Mouse (Mus musculus) WW6 (cell line): ENCODE data around the gene Otx1.

Experiments
- DNase-seq: peaks from one replicate; pipeline ENCODE4 v3.0.0-alpha.2; 2013; ENCODE audit warnings: low read depth, low spot score

Gene Otx1

GRCm38 (mm10) chr11:21999396-22000315, 3.0 kb downstream of the Otx1 start:
- DNase-seq: no peak

DNA sequence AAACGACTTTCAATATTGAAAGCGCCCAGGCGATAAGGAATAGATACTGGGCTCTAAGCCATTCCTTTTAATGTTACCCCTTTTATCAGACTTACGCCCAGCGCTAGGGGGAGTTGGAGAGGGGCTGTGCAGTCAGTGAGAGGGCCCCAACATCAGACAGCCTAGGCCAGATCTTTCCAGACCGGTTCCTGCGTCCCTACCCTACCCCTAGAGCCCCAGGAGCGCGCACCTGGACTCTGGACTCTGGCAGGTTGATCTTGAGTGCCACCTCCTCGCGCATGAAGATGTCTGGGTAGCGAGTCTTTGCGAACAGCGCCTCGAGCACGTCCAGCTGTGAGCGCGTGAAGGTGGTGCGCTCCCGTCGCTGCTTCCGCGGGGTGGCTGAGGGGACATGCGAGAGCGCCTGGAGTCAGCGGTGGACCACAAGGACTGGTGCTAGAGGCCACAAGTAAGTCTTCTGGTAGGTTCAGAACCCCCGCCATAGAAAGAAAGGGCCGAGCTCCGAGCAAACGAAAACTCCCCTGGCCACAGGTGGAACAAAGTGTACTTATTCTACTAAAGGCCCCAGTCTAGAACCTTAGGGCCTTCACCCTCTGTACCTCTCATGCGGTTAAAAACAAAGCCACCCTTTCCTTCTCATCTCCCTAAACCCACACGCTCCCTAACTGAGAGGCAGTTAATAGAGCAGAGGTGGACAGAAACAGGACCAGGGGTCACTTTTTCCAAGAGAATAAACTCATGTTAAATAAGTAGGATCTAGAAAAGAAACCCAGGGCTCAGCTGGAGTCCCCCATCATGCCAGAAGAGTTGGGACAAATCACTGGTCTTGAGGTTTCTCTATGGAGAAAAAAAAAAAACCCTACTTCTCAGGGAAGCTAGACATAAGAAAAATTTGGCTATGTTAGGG, 4.3 kb downstream of the Otx1 start:
- DNase-seq: no peak

DNA sequence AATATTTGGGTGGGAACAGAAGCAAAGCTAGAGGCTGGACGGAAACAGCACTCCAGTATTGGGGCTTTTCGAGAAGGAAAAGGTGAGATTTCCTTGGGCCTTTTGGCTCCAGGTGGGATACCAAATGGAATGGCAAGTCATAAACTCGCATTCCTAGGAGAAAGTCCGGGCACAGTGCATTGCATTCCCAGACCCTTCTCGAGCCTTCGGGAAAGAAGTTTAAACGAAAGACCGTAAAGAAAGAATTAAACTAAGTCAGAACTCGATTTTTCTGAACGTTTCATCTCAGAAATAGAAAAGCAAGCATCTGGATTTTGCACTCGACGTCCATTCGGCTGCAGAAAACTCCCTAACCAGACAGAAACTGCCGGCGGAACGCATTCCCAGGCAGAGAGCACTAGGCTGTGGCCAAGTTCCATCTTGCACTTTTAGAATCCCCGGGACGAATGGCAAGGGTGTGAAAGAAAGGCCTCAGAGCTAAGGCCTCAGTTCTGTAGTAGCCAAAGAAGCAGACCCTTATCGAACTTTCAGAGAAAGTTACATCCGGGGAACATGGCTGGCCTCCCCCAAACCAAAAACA, 5.0 kb downstream of the Otx1 start:
- no peak for DNase-seq

DNA sequence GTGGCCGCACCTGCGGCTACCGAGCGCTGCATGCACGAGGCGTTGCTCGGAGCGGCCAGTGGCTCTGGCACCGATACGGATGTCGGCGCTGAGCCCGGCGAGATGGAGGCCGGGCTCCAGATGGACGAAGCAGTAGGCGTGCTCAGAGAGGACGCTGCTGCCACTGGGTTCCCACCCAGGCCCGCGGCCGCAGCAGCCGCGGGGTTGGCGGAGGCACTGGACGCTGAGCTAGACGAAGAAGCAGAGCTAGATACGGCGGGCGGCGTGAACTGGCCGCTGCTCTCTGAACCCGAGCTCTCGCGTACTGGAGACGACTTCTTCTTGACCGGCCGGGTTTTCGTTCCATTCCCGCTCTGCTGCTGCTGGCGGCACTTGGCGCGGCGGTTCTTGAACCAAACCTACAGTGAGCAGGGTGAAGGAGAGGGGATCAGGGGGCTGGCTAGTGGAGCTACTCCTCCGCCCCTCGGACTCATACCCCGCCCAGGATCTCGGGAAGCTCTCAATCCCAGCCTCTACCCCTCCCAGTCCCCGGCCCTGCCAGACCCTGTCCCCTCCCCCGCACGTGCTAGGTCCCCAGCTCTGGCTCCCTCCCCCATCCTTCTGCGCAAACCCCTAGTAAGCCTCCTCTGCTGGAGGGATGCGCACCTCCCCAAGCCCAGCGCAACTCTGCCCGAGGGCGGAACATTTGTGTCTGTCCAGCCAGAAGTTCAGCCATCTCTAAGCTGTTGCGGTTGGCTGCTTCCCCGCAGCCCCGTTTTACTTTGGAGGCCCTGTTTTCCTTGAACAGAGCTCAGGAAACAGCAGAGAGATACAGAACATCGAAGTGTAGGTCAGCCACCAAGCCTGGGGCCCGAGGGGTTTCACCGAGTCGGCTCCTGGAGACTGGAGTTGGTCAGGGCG, 5.8 kb downstream of the Otx1 start:
- DNase-seq: no peak

DNA sequence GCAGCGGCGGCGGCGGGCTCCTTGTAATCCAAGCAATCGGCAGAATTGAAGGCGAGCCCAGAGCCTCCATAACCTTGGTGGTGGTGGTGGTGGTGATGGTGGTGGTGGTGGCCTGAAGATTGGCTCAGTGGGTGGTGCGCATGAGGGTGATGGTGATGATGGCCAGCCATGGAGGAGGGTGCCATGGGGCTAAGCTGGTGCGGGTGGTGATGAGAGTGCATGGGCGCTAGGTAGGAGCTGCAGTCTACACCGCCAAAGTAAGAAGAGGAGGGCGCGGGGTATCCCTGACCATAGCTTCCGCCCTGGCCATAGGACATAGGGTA, 6.4 kb downstream of the Otx1 start:
- no peak for DNase-seq

- no peak for DNase-seq
These were observed 7.0 kb downstream of the Otx1 start for GRCm38 (mm10) chr11:21995534-21996324.

GRCm38 (mm10) chr11:21994377-21995370, 8.0 kb downstream of the Otx1 start:
- no peak for DNase-seq

DNA sequence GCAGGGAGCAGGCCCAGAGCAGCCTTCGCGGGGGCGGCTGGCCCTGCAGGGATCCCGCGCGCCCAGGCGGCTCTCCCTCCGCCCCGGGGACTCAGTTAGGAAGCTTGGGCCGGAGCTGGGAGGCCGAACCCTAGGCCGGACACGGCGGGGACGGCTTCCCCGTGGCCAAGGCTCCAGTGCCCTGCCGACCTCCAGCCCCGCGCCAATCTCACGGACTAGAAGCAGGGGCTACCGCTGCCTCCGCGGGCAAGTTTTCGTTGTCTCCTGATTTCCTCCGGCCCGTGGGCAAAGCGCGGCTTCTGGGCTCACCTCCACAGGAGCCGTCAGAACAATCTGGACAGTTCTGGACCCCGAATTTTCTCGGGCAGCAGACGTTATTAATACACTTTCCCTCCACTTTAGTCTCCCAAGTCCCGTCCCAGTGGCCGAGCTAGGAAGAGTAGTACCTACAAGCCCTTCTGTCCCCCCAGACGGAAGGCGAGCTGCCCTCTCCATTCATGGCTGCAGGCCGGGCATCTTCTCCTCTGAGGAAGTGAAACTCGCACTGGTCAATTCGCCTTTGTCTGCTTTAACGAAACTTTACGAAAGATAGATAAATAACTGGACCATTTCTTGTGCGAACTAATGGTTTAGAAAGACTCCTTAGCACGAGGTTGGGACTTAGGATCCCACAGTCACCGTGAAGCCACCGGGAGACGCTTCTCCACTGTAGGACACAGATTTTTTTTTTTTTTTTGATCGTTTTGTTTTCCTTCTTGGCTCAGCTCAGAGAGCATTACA, 8.9 kb downstream of the Otx1 start:
- no peak for DNase-seq

- DNase-seq: no peak
These were observed 9.7 kb downstream of the Otx1 start for GRCm38 (mm10) chr11:21992761-21993596.

DNA sequence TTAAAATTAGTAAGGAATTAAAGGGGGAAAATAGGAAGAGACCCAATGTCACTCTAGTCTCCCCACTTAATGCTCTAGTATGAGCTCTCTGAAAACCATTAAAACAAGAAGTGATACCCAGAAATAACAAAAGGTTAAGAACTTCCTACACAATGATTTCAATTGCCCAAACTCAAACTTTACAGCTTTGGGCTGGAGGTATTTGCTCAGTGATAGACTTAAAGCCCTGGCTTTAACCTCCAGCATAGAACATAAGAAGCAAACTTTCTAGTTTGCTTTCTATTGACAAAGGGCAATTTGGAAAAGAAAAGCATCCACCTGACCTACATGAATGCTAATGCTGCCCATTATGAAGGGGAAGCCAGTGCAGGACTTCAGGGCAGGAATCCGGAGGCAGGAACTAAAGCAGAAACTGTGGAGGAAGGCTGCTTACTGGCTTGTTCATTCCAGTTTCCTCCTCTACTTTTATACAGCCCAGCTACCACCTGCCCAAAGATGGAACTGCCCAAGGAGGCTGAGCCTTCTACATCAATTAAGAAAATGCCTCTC, 14.2 kb downstream of the Otx1 start:
- DNase-seq: no peak

DNA sequence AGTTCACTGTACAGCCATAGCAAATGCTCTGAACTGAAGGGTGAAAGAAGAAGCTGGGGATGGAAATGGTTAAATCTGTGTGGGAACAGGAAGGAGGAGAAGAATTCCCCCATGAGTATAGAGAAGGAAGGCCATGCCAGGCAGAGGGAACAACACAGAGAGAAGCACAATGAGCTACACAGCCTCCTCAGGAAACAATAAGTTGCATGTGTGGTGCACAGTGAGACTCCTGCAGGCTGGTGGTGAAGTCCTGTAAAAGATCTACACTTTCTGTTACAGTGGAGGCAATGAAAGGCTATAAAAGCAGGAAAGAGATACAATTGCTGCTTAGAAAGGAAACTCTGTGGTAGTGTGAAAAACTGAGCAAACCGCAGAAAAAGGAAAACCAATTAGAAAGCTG, 17.6 kb downstream of the Otx1 start:
- DNase-seq: no peak

DNA sequence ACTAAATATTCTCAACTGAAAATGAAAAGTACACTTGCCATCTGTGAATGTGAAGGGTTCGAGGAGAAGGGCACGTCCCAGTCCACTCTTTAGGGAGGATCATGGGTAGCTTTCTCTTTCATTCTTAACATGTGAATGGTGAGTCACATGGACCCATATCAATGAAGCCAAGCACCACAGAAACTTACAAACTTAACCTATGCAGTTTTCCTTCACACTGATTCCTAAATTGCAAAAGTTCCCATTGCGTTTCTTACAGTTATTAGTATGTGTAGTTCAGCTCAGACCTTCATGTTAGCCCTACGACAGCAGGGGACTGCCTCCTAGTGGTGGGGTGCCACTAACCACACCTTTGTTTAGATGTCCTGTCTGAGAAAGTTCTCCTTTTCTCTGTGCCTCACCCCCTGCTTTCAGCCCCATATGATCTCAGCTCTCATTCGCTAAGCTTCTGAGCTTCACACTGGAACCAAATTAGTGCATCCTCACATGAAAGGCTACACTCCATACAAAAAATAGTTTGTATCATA, 28.6 kb downstream of the Otx1 start:
- DNase-seq: no peak

DNA sequence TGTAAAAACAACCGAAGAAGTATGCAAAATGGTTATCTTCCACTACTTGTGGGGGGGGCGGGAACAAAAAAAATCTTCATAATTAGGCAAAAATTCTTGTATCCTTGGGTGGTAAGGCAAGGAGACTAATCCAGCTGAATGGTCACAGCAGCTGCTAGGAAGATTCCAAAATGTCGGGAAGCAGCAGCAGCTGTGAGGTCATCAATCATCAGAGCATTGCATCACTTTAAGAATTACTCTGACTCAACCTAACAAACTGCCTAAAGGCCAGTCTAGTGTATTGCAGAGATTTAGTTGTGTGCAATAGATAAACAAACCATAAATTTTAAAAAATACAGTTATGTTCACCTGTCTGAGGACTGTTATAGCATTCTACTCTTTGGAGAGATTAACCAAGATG, 29.1 kb downstream of the Otx1 start:
- no peak for DNase-seq

- no peak for DNase-seq
These were observed 33.8 kb downstream of the Otx1 start for GRCm38 (mm10) chr11:21968922-21969321.

DNA sequence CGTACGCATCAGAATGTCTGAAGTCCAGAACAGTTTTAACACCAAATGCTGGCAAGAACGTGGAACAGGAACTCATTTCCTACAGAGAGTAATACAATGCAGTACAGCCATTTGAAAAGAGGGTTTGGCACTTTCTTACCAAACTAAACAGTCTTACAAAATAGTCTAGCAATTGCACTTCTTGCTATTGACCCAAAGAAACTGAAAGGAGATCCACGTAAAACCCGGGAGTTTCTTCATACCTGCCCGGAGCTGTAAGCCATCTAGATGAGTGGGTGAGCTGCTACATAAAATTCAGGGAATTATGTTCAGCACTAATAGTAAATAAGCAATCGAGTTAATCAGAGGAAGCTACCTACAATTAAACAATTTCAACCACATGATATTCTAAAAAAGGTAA, 47.5 kb downstream of the Otx1 start:
- DNase-seq: no peak

GRCm38 (mm10) chr11:21951657-21952237, 51.0 kb downstream of the Otx1 start:
- no peak for DNase-seq

DNA sequence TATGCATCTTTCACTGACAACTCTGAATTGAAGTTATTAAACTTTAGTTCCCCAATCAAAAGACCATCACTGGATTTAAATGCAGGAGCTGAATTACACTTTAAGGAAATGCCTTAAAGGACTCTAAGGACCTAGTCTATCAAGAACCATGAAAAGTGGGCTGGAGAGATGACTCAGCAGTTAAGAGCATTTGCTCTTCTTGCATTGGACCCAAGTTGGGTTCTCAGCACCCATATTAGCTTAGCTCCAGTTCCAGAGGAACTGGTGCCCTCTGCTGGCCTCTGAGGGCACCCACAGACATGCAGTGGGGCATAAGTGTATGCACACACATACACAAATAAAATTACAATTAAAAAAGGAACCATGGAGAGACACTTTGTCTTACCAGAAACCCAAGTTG, 52.6 kb downstream of the Otx1 start:
- DNase-seq: no peak
